Mouse (Mus musculus): ENCODE data around the gene Ednra. TPM values are rescaled to one million over a fixed set of nuclear protein-coding genes. Genes with fewer than 3 reads are reported as not detected.

Gene Ednra
- polyA plus RNA-seq (2012; rRNA removed): 8.4 and 17.6 TPM in 2 replicates

DNA sequence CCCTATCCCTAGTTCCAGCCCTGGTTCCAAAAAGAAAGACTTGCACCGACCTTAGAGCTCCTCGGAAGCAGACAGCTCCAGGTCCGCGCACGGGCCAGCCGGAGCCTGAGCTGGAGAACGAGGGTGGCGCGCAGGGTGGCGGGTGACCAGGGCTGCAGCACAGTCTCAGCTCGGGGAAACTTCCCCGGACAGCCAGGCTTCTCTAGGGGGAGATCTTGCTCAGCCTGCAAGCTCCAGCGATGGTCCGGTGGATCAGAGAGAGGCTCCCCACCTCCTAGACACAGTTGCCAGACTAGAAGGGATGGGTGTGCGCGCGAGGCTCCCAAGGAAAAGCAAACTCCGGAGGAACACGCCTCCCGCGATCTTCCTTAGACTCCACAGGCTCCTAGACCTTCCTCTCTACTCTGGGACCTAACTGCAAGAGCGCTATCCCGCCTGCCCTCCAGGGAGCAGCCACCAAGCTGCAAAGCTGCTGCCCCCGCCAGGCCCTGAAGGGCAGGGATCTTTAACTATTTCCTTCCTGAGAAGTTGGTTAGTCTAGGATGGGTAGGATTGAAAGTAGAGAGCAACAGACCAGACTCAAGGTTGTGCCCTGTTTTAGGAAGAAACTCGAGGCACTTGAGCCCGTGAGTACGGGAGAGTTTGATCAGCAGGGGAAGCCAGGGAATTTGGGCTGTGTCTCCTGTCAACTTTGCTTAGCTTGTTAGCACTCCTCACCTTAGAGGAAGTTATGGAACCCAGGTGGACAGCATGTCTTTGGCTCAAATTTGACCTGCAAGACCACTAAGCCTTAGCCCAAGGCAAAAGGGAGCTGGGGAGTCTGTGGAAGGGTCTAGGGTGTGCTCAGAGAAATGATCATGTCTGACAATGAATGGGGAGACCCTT is at the start of gene Ednra:
Ednra (minus strand) TSS at position 419 of the 885 bp plus-strand sequence.

Other genes starting within 250 kb of the Ednra start
- 4.3 and 7.1 TPM in 2 replicates for gene Arhgap10, start 206.5 kb downstream of the Ednra start, polyA plus RNA-seq (2012; rRNA removed)
- 21.9 and 22.6 TPM in 2 replicates for gene Prmt9, start 175.1 kb downstream of the Ednra start, polyA plus RNA-seq (2012; rRNA removed)
- gene Tmem184c, start 113.8 kb downstream of the Ednra start, polyA plus RNA-seq (2012; rRNA removed): 47.7 and 54.7 TPM in 2 replicates

Measured in central nervous system, embryonic 14 days (tissue).